Mouse (Mus musculus) liver, postnatal 0 days (tissue): ENCODE results near the gene Gm20388.

Source experiments
- CTCF ChIP-seq: sonication (generic); IDR thresholded peaks from 2 replicates; pipeline ENCODE4 v1.5.1; 2016; ENCODE audit warnings: antibody characterized with exemption, low read depth
- EP300 ChIP-seq: IDR thresholded peaks from 2 replicates; pipeline ENCODE4 v1.6.1; 2016; ENCODE audit warnings: antibody characterized with exemption, low read depth, mild to moderate bottlenecking

GRCm38 (mm10) chr8:120971691-120972469, 1061.2 kb downstream of the Gm20388 start:
- no peak for TF ChIP-seq CTCF
- no peak for TF ChIP-seq EP300
